8 mouse cellular contexts compared by ENCODE assay signal in genomic region chr8:79734304-79734703, GRCm38 (mm10). TPM values are rescaled to one million over a fixed set of nuclear protein-coding genes. Genes with fewer than 3 reads are reported as not detected.
A peak's percentile ranks its signal among the peaks of the same experiment; 100 is the strongest.
DNase-seq lines count a peak whose midpoint lies in the region; ATAC-seq and TF ChIP-seq lines count a peak whose summit lies in the region.
"Had no signal": no experiment of that assay in that cellular context is flagged by ENCODE, and none has a peak within 500 bp of the region (broad histone marks: within the 10 kb centered on the region; RNA-seq: fewer than 3 reads in every experiment).

No protein-coding gene starts in this region.

- no peaks in the 10 kb centered on the region for H3K27me3 ChIP-seq in liver, embryonic 14.5 days (ENCODE audit: control insufficient read depth, insufficient read depth, low read length)
- H3K27me3 ChIP-seq in liver, embryonic 11.5 days (replicated peaks; ENCODE audit: control insufficient read depth, insufficient read depth, low read length) = no peaks in the 10 kb centered on the region
- no peaks in the 10 kb centered on the region for H3K27me3 ChIP-seq in G1E (ENCODE audit: insufficient read depth, low read length)
- no peaks in the 10 kb centered on the region for H3K27me3 ChIP-seq in forebrain, embryonic 16.5 days (replicated peaks; ENCODE audit: control insufficient read depth, insufficient read depth, low read length)
- H3K27me3 ChIP-seq: neural tube, embryonic 13.5 days had no signal

- no peak overlapping the region for H3K9ac ChIP-seq in liver, embryonic 14.5 days (replicated peaks)
- no peak overlapping the region for H3K9ac ChIP-seq in liver, embryonic 11.5 days (ENCODE audit: low read depth, low read length)
- H3K9ac ChIP-seq in forebrain, embryonic 16.5 days (replicated peaks; ENCODE audit: low read depth, low read length) = no peak overlapping the region
- H3K9ac ChIP-seq: neural tube, embryonic 13.5 days had no signal

- H3K4me1 ChIP-seq in liver, embryonic 14.5 days (replicated peaks; ENCODE audit: control insufficient read depth in 2 of 2, insufficient read depth in 2 of 2, low read length in 1 of 2) = no peaks in the 10 kb centered on the region
- H3K4me1 ChIP-seq in liver, embryonic 11.5 days (replicated peaks; ENCODE audit: control insufficient read depth, insufficient read depth, low read length) = no peaks in the 10 kb centered on the region
- H3K4me1 ChIP-seq in G1E (ENCODE audit: insufficient read depth, low read depth, low read length) = no peaks in the 10 kb centered on the region
- no peaks in the 10 kb centered on the region for H3K4me1 ChIP-seq in forebrain, embryonic 16.5 days (replicated peaks; ENCODE audit: control insufficient read depth, insufficient read depth, low read length)
- H3K4me1 ChIP-seq: neural tube, embryonic 13.5 days had no signal

- TF ChIP-seq EP300 in liver, embryonic 14.5 days (IDR thresholded peaks at IDR 0.05; ENCODE audit: low read depth) = no peak

- no peak for ATAC-seq in liver, embryonic 14.5 days (ENCODE audit: insufficient read depth)
- no peak; the same call in 1 of the 2 replicates for ATAC-seq in liver, embryonic 11.5 days (replicated peaks; ENCODE audit: low FRiP score)
- no peak; the same call in 1 of the 2 replicates for ATAC-seq in G1E (ENCODE audit: extremely low read depth, insufficient number of reproducible peaks, low FRiP score, poor library complexity, severe bottlenecking)
- peak; percentile 79 for ATAC-seq in forebrain, embryonic 16.5 days
- ATAC-seq in neutrophil, adult 5-6 weeks (ENCODE audit: extremely low read depth, insufficient number of reproducible peaks, low FRiP score, poor library complexity, severe bottlenecking) = peak; percentile 93

- H3K27ac ChIP-seq in liver, embryonic 14.5 days = no peak overlapping the region
- H3K27ac ChIP-seq in liver, embryonic 11.5 days (ENCODE audit: low read depth, low read length) = no peak overlapping the region
- no peak overlapping the region for H3K27ac ChIP-seq in forebrain, embryonic 16.5 days (ENCODE audit: low read length)
- no peak overlapping the region for H3K27ac ChIP-seq in left cerebral cortex, adult 2 months
- H3K27ac ChIP-seq: neural tube, embryonic 13.5 days had no signal

- H3K4me3 ChIP-seq in liver, embryonic 14.5 days (ENCODE audit: insufficient read depth in 1 of 2, low read depth in 2 of 2, low read length in 2 of 2) = no peak overlapping the region
- no peak overlapping the region for H3K4me3 ChIP-seq in liver, embryonic 11.5 days (ENCODE audit: low read depth, low read length)
- no peak overlapping the region for H3K4me3 ChIP-seq in G1E (ENCODE audit: low read depth, low read length)
- H3K4me3 ChIP-seq in forebrain, embryonic 16.5 days (replicated peaks; ENCODE audit: low read length) = no peak overlapping the region
- no peak overlapping the region for H3K4me3 ChIP-seq in left cerebral cortex, adult 2 months
- H3K4me3 ChIP-seq: neural tube, embryonic 13.5 days had no signal

- intact Hi-C loops in left cerebral cortex, adult 2 months (cut with DNase I) = loop anchor here (2.0 to 5.0 kb wide), 2 partner anchors 746 to 953 kb away; no protein-coding TSS in a partner anchor

- TF ChIP-seq CTCF in liver, embryonic 14.5 days (IDR thresholded peaks at IDR 0.05; ENCODE audit: low read depth) = peak; percentile 72
- TF ChIP-seq CTCF in G1E (IDR thresholded peaks at IDR 0.05; ENCODE audit: low read depth, low read length) = peak; percentile 64
- peak; percentile 90 for TF ChIP-seq CTCF in left cerebral cortex, adult 2 months (IDR thresholded peaks at IDR 0.05)

- WGBS in liver, embryonic 14.5 days (ENCODE audit: insufficient replicate concordance) = 14% methylated on average over 2 of the region's 2 CpGs
- WGBS in liver, embryonic 11.5 days = 20% methylated on average over 2 of the region's 2 CpGs
- WGBS in forebrain, embryonic 16.5 days = 16% methylated on average over 2 of the region's 2 CpGs

- no peaks in the 10 kb centered on the region for H3K9me3 ChIP-seq in liver, embryonic 14.5 days (ENCODE audit: control insufficient read depth, low read length)
- no peaks in the 10 kb centered on the region for H3K9me3 ChIP-seq in liver, embryonic 11.5 days (ENCODE audit: control insufficient read depth, low read length)
- H3K9me3 ChIP-seq in G1E (replicated peaks) = no peaks in the 10 kb centered on the region
- H3K9me3 ChIP-seq in forebrain, embryonic 16.5 days (ENCODE audit: control insufficient read depth, low read length) = no peaks in the 10 kb centered on the region
- H3K9me3 ChIP-seq: neural tube, embryonic 13.5 days had no signal

- peak; percentile 26 to 28 (median 26) for DNase-seq in liver, embryonic 14.5 days (ENCODE audit: low read depth in 3 of 3, low spot score in 3 of 3)
- no peak for DNase-seq in liver, embryonic 11.5 days (ENCODE audit: low spot score)
- DNase-seq in G1E (ENCODE audit: low spot score) = peak; percentile 24
- peak; percentile 49 for DNase-seq in brain, embryonic 18.5 days (ENCODE audit: low read depth, low spot score)
- peak; percentile 19 to 28 for DNase-seq in left cerebral cortex, adult 2 months (ENCODE audit: extremely low spot score in 1 of 2, low spot score in 2 of 2)

- H3K36me3 ChIP-seq in liver, embryonic 14.5 days (replicated peaks; ENCODE audit: control insufficient read depth, insufficient read depth, low read depth) = no peaks in the 10 kb centered on the region
- H3K36me3 ChIP-seq in liver, embryonic 11.5 days (ENCODE audit: control insufficient read depth, insufficient read depth, low read length) = no peaks in the 10 kb centered on the region
- peaks cover 43% of the 10 kb centered on the region for H3K36me3 ChIP-seq in G1E (replicated peaks)
- peaks cover 3% of the 10 kb centered on the region; the same call in 1 of the 2 replicates for H3K36me3 ChIP-seq in forebrain, embryonic 16.5 days (ENCODE audit: control insufficient read depth, insufficient read depth)

- no peak overlapping the region for H3K4me2 ChIP-seq in liver, embryonic 14.5 days (ENCODE audit: low read depth)
- no peak overlapping the region for H3K4me2 ChIP-seq in liver, embryonic 11.5 days
- H3K4me2 ChIP-seq in forebrain, embryonic 16.5 days (ENCODE audit: low read length) = no peak overlapping the region
- H3K4me2 ChIP-seq: neural tube, embryonic 13.5 days had no signal

RNA-seq across cellular contexts. Expression of gene Anapc10, which starts 22.7 kb away (rescaled TPM):
- 1.4 and 3.7 TPM in 2 replicates for polyA plus RNA-seq in liver, embryonic 14.5 days (2012; rRNA removed)
- polyA plus RNA-seq in liver, embryonic 14.5 days (2014; fragmentation: Nextera tagmentation; extraction: Ambion mirVana) = 16.7 and 19.7 TPM in 2 replicates
- 31.4 and 34.7 TPM in 2 replicates for polyA plus RNA-seq in liver, embryonic 11.5 days (2014; fragmentation: Nextera tagmentation; extraction: Ambion mirVana)
- total RNA-seq in G1E (2014; fragmentation: Nextera tagmentation) (15.3 and 16.3 TPM in 2 replicates), G1E (2017) (12.8 and 12.9 TPM in 2 replicates)
- 0.13 and 0.65 TPM in 2 replicates for polyA plus RNA-seq in G1E (2012)
- 40.6 and 48.4 TPM in 2 replicates for polyA plus RNA-seq in forebrain, embryonic 16.5 days (2015; fragmentation: Nextera tagmentation; extraction: Ambion mirVana)
- 1 to 10 TPM; 7.0 to 7.2 TPM for total RNA-seq in left cerebral cortex, adult 2 months (2021)
- 3.1 and 6.6 TPM in 2 replicates for total RNA-seq in neutrophil, adult 5-6 weeks (2017)

RNA-seq across cellular contexts. Expression of gene Abce1, which starts 22.8 kb away (rescaled TPM):
- polyA plus RNA-seq in liver, embryonic 14.5 days (2012; rRNA removed) = 27.7 and 35.6 TPM in 2 replicates
- 47.2 and 52.2 TPM in 2 replicates for polyA plus RNA-seq in liver, embryonic 14.5 days (2014; fragmentation: Nextera tagmentation; extraction: Ambion mirVana)
- 182 and 202 TPM in 2 replicates for polyA plus RNA-seq in liver, embryonic 11.5 days (2014; fragmentation: Nextera tagmentation; extraction: Ambion mirVana)
- 354 and 437 TPM in 2 replicates for total RNA-seq in G1E (2014; fragmentation: Nextera tagmentation)
- 243 and 266 TPM in 2 replicates for total RNA-seq in G1E (2017)
- polyA plus RNA-seq in G1E (2012) = 8.7 and 17.3 TPM in 2 replicates
- 92.5 and 105 TPM in 2 replicates for polyA plus RNA-seq in forebrain, embryonic 16.5 days (2015; fragmentation: Nextera tagmentation; extraction: Ambion mirVana)
- total RNA-seq in left cerebral cortex, adult 2 months (2021) = 10 to 100 TPM; 65.0 to 66.9 TPM
- total RNA-seq in neutrophil, adult 5-6 weeks (2017) = 67.2 and 77.7 TPM in 2 replicates

Comparison
In these comparisons a context has a peak if more than half of its experiments do, and no peak if none do; other contexts are left out.
1. ATAC-seq: peak in forebrain, embryonic 16.5 days (single experiment) and neutrophil, adult 5-6 weeks (single experiment); none in liver, embryonic 14.5 days (single experiment), liver, embryonic 11.5 days (single experiment) and G1E (single experiment).
2. Peak in every context shown above with its lines, with median percentiles within 50 percentile points of each other: CTCF ChIP-seq.